Mouse (Mus musculus) spleen, embryonic (tissue): ENCODE data around the gene Psmd5.

Experiments used
- CTCF ChIA-PET: fragments of 350-600 bp; sonication (Branson Sonifier 250); formaldehyde crosslinking; loops from one replicate; lab custom pipeline; 2022; lab: Charles Lee

Psmd5 gene

DNA sequence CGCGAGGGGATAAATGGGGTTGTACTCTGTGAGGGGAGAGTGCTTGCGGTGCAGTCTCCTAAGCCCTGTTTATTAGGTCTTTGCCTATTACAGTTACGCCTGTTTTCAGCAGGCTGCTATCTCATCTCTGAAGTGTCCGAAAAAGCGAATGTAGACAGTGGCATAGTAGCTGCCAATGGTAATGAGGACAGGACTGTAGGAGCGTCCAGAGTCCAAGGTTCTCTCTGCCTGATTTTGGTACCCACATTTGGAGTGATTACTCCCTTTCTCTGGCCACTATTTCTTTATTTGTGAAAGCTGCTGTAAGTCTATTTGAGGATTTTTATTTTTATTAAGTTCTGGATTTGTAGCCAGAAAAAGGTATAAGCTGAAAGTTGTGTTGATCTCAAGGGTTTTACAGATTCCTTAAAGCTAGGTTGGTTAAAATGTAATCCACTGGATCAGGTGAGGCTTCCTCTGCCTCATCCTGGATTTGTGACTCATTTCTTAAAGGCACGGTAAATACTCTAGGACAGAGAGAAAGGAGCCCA lies at the start of gene Psmd5:
Gene Psmd5 (minus strand): TSS at position 153 of the 530 bp plus-strand sequence.
- CTCF ChIA-PET = interaction anchor here (1.1 kb wide), 1 partner anchor 14 kb away, joined by 4 read pairs; no protein-coding TSS in a partner anchor

DNA sequence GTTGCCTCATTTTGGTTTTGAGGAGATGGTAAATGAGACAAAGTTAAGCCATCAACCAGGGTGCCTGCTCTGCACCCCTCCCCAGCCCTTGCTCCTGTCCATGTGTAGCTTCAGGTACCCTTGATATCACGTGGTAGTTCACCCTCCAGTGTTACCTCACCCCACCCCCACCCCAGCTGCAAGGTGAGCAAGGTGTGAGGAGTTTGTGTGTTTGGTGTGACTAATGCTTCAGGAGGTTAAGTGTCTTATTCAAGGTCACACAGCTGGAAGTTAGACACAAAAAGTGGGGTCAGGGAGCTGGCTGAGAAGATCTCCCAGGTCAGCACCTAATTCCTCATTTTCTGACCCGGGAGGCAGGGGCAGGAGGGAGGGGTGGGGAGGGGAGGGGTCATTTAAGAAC lies 48.0 kb upstream of the Psmd5 start:
- CTCF ChIA-PET = interaction anchor here (0.8 kb wide), 1 partner anchor 23 kb away, joined by 12 read pairs; no protein-coding TSS in a partner anchor

GRCm38 (mm10) chr2:34920144-34920543 lies 45.4 kb upstream of the Psmd5 start:
- CTCF ChIA-PET = no interaction called here

- CTCF ChIA-PET = interaction anchor here (1.2 kb wide), 1 partner anchor 48 kb away, joined by 3 read pairs; no protein-coding TSS in a partner anchor
Observed at GRCm38 (mm10) chr2:34915103-34915502, 40.3 kb upstream of the Psmd5 start.

- CTCF ChIA-PET = interaction anchor here (1.2 kb wide), 1 partner anchor 48 kb away, joined by 3 read pairs; no protein-coding TSS in a partner anchor
Observed at GRCm38 (mm10) chr2:34914823-34915082, 40.0 kb upstream of the Psmd5 start.

DNA sequence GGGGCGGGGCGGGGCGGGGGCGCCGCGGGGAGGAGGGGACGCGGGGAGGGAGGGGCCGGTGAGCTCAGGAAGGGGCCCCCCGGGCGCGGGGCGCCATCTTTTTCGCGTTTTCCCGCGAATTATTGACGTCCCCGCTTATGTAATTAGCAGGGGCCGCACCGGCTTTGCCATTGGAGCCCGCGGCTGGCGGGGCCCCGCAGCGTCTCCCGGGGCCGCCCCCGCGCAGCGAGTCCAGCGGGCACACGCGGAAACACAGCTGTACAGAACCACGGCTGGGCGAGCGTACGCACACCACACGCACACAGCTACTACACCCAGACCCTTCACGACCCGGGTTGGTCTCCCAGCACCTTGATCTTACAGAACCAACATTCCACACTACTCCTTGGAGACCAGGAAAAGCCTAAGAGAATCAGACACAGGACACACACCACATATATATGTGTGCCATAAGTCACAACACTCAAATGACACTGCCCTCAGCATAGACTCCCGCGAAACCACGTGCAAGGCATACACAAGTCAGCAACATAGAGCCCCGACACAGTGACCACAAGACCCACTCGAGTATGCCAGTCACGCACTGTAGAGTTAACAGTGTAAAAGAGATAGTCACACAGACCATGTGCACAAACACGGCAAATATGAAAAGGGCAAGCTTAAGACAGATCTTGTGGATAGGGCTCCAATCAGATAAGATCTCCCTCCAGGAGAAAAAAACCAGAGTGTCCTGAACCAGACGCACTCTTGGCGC lies 39.5 kb upstream of the Psmd5 start:
- CTCF ChIA-PET = interaction anchor here (1.1 to 1.2 kb wide), 2 partner anchors 49 to 62 kb away, joined by 3 read pairs; no protein-coding TSS in a partner anchor

- CTCF ChIA-PET = interaction anchor here (0.6 to 1.1 kb wide), 5 partner anchors 23 to 183 kb away, joined by 3 to 4 read pairs (median 3); no protein-coding TSS in a partner anchor
Observed at GRCm38 (mm10) chr2:34913218-34914068, 38.7 kb upstream of the Psmd5 start, which contains the start of gene Phf19. Phf19 (minus strand) TSS chr2:34914026.

DNA sequence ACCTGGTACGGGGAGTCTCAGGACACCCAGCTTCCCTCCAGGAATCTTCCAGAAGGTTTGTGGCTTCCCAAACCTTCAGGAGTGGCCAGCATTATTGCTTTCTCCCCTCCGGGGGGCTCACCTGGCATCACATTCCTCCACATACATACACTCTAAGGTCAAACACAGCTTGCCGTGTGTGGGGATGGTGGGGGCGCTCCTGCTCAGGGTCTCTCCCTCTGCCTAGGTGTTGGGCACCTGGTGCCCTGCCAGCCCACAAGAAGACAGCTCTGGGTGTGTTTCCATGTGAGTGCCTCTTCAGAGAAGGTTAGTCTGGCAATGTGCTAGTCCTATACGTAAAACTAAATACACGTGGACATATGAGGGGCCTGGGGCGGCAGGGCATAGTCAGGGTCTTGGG lies 37.8 kb upstream of the Psmd5 start:
- CTCF ChIA-PET = interaction anchor here (0.6 to 0.8 kb wide), 3 partner anchors 24 to 182 kb away, joined by 3 read pairs; no protein-coding TSS in a partner anchor

DNA sequence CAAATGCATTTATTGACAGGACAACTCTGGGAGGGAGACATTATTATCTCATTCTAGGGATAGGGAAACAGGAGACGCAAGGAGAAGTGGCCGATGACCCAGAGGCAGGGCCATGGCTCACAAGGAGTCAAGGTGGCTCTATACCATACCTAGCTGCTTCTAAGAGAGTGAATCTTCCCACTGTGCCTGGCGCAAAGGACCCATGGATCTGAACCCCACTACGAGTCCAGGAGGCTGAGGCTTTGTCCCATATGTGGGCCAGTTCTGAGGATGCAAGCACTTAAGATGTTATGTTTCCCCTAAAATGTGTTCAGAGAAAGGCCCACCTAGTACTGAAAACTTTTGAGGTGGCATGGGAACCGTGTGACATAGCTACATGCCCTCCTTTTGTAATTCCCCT lies 37.1 kb upstream of the Psmd5 start:
- CTCF ChIA-PET = no interaction called here

DNA sequence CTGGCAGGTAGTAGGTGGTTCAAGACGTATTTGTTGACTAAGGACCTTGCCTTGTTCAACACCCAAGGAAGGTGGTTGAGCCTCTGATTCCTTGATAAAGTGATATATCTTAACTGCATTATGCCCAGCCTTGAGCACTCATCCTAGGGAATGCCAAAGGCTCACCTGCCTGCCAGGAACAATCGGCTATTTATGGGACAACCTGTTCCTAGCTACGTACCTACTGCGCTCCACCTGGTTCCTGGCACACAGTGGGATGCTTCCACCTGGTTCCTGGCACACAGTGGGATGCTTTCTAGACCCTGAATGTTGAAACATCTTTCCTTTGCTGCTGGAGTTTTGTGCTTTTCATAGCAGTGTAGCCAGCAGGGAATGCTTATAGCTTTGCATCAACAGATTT lies 35.0 kb upstream of the Psmd5 start:
- CTCF ChIA-PET = no interaction called here

DNA sequence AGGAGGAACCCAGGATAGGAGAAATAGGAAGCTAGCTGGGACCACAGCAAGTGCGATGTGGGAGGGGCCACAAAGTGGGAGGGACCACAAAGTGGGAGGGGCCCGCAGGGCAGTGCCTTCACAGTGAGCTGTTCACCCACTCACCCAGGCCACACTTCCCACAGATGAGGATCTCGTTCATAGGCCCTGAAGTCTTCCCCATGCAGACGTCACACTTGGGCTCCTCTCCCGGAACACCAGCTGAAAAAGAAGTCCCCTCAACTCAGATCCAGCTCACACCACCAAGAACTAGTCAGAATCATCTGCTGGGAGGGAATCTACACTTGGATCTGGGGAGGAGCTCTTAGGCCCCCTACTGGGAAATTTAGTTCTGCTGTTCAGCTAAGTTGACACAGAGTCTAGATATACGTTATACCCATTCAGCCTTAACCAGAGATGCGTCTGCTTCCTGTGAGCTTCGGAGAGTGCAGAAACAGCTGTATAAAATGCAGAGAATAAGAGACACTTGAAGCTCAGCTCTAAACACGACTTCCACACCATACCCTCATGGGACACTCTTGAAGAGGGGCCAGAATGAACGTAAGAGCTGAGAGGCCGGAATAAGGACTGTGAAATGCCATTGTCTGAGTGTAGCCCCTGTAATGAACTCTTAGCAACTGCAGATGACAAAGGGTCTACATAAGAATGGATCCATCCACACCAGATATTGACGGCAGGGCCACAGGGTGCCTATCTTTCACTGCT lies 32.3 kb upstream of the Psmd5 start:
- CTCF ChIA-PET = interaction anchor here (0.6 kb wide), 1 partner anchor 11 kb away, joined by 3 read pairs; no protein-coding TSS in a partner anchor

DNA sequence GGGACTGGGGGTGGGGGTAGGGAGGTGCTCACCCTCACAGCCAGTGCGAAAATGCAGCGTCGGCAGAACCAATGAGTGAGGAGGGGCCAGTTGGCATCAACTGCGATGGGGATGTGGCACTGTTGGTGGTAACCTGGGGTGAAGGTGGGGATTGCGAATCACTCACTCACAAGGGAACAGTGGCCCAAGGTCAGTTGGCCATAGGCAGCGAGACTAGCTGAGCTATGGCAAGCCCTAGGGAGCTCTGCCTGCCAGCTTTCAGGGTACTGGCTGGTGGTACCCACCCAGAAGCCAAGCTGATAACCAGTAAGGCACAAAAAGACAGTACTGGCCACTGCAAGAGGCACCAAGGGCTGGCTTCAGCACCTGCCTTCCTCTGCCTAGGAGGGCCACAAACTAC lies 31.7 kb upstream of the Psmd5 start:
- CTCF ChIA-PET = interaction anchor here (0.7 kb wide), 1 partner anchor 68 kb away, joined by 3 read pairs; no protein-coding TSS in a partner anchor

- CTCF ChIA-PET = interaction anchor here (0.6 to 0.9 kb wide), 2 partner anchors 121 to 148 kb away, joined by 3 read pairs; no protein-coding TSS in a partner anchor
Observed at GRCm38 (mm10) chr2:34904849-34905542, 30.2 kb upstream of the Psmd5 start.

DNA sequence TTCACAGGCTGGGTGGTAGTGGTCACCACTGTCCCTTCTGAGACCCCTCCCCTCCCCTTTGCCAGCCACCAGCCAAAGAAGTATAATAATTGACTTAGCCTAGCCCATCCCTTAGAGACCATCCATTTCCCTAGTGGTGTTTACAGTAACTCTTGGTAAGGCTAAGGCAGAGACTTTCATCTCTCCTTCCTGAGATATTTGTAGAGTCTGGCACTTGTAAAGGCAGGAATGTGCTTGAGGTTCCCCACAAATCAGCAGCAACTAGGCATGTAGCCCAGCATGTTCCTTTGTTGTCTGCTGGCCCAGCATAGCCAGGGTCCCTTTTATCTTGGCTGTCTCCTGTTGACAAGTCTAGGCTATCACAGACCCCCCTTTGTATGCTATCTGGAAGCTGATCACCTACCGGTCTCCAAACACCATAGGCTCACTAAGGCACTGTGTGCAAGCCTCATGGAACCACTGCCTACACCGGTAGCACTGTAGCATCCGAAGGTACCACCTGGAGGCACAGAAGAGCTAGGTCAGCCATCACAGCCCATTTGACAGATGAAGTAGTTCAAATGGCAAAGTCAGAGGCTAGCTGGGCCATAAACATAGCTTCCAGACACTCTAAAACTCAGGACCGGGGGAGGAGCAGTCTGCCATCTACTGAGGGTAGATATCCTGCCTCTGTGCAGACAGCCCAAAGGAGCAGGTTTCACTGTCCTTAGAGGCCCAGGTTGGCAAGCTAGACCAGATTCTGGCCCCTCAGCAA lies 29.1 kb upstream of the Psmd5 start:
- CTCF ChIA-PET = interaction anchor here (0.9 kb wide), 1 partner anchor 120 kb away, joined by 3 read pairs; no protein-coding TSS in a partner anchor

DNA sequence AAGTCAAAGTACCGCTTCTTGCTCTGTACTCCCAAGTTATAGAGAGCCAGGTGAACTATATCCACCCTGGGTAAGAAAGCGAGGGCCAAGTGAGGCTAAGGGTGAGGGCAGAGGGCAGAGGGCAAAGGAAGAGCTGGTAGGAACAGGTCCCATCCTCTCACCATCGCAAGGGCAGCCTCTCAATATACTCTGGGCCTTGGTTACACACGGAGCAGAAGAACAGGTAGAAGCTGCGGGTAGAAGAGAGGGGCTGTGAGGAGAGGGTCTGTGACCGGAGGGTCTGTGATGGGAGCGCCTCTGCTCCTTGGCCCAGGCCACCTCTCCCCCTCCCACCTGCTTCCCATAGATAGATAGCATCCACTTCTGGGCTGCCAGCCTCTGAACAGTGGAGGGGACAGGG lies 28.4 kb upstream of the Psmd5 start:
- CTCF ChIA-PET = interaction anchor here (0.8 kb wide), 1 partner anchor 33 kb away, joined by 3 read pairs; no protein-coding TSS in a partner anchor

GRCm38 (mm10) chr2:34902731-34903130 lies 28.0 kb upstream of the Psmd5 start:
- CTCF ChIA-PET = interaction anchor here (0.8 kb wide), 1 partner anchor 32 kb away, joined by 3 read pairs; no protein-coding TSS in a partner anchor

GRCm38 (mm10) chr2:34901726-34902125 lies 27.0 kb upstream of the Psmd5 start:
- CTCF ChIA-PET = interaction anchor here (0.5 to 0.8 kb wide), 2 partner anchors 16 to 59 kb away, joined by 3 to 9 read pairs; no protein-coding TSS in a partner anchor

- CTCF ChIA-PET = no interaction called here
Observed at GRCm38 (mm10) chr2:34900412-34900811, 25.6 kb upstream of the Psmd5 start.

DNA sequence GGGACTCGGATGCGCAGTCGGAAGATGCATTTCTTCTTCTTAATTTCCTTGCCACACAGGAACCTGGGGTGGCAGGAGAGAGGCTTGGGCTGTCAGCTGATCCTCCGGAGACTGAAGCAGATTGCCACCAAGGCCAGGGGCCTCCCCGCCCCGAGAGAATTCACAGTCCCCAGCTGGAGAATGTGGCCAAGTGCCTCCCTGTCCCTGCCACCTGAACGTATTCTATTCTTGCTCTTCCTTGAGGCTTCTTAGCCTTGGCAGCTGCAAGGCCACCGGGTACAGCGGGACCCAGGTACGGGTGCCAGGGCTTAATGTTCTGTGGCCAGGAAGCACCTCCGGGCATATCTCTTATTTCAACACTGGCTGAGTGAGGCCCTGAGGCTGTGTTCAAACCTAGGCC lies 24.9 kb upstream of the Psmd5 start:
- CTCF ChIA-PET = no interaction called here
